Mouse (Mus musculus) cortical plate, adult 2 months (tissue): ENCODE measurements around the gene Rexo1.

Experiments used
- CTCF ChIP-seq: fragments of 200-500 bp; IDR thresholded peaks from 2 replicates; pipeline ENCODE4 v1.5.1; 2011; ENCODE audit warnings: mild to moderate bottlenecking, control low read depth, low read length; ENCODE audit not compliant: insufficient read depth; ENCODE audit errors: extremely low read depth
- POLR2A ChIP-seq: fragments of 200-500 bp; IDR thresholded peaks from 2 replicates; pipeline ENCODE4 v1.6.1; 2011; ENCODE audit warnings: mild to moderate bottlenecking, low read length, control low read depth; ENCODE audit not compliant: insufficient read depth; ENCODE audit errors: extremely low read depth

DNA sequence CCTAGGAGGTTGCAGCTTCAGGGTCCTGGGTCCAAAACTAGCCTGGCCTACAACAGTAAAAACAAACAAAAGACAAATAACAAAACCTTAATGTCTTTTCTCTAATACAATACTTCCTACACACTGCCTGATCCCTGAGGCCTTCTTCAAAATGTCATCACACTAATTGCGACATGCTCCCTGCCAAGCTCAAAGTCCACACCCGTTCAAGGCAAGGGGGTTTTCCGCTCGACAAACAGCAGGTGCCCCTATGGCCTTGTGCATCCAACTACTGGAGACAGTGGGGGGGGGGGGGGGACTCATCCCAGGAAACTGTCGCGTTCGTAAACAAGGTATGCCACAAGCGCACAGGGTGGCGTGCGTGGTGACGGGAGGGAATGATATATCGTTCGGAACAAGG is 739 bp downstream of the Rexo1 start:
- TF ChIP-seq POLR2A (no peak), CTCF (no peak)
